Mouse (Mus musculus) liver, adult (tissue): ENCODE data around the gene Fahd1.

Source experiments
- GATA4 ChIP-seq: IDR thresholded peaks from 2 replicates; pipeline ENCODE4 v1.6.1; 2014; ENCODE audit warnings: mild to moderate bottlenecking, low read length; ENCODE audit not compliant: insufficient replicate concordance

The Fahd1 gene

GRCm38 (mm10) chr17:24888862-24889261 lies 38.7 kb upstream of the Fahd1 start:
- TF ChIP-seq GATA4 = no peak

- no peak for TF ChIP-seq GATA4
Measured at GRCm38 (mm10) chr17:24887291-24888080, 37.3 kb upstream of the Fahd1 start.

DNA sequence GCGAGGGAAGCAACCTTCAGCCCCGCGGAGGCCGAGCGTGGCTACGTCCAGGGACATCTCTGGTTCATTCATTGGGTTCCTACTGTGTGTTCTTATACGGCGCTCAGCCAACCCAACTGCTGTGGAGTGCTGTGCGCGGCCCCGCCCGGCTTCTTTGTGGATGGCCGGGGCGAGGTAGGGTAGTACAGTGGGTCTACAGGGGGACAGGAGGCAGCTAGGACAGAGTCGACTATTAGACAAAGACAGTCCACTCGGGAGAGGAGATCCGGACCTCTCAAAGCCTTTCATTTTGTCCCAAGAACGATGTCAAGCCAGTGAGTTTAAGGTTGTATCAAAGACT lies 36.7 kb upstream of the Fahd1 start:
- no peak for TF ChIP-seq GATA4

- no peak; the same call in 1 of the 2 replicates for TF ChIP-seq GATA4
Measured at GRCm38 (mm10) chr17:24886134-24886931, 36.2 kb upstream of the Fahd1 start, which contains the start of the genes Nubp2 and Spsb3. Gene Nubp2, minus strand, starts transcription at chr17:24886349. Gene Spsb3, plus strand, starts transcription at chr17:24886643.

GRCm38 (mm10) chr17:24885356-24886133 lies 35.4 kb upstream of the Fahd1 start:
- TF ChIP-seq GATA4 = no peak

- TF ChIP-seq GATA4 = no peak
Measured at GRCm38 (mm10) chr17:24884391-24884790, 34.2 kb upstream of the Fahd1 start.

- no peak for TF ChIP-seq GATA4
Measured at GRCm38 (mm10) chr17:24881738-24882440, 31.7 kb upstream of the Fahd1 start.

DNA sequence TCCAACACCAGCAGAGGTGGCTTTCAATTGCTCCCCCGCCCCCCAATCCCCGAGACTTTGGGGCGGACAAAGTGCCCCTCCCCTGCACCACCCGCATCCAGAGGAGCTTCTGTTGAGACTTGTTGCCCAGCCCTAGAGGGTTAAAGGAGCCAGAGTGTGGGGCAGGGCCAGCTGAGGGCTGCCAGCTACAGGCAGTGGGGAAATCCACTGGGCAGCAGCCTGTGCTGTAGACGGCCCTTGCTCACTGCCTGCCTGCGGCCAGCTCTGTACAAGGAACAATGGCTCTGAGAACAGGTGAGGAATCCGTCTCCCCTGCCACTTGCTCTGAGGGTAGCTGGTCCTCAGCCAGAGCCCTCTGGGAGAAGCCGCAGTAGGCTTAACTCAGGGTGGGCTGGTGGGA lies 28.4 kb upstream of the Fahd1 start:
- no peak for TF ChIP-seq GATA4

GRCm38 (mm10) chr17:24878117-24878397 lies 27.9 kb upstream of the Fahd1 start:
- TF ChIP-seq GATA4 = no peak

DNA sequence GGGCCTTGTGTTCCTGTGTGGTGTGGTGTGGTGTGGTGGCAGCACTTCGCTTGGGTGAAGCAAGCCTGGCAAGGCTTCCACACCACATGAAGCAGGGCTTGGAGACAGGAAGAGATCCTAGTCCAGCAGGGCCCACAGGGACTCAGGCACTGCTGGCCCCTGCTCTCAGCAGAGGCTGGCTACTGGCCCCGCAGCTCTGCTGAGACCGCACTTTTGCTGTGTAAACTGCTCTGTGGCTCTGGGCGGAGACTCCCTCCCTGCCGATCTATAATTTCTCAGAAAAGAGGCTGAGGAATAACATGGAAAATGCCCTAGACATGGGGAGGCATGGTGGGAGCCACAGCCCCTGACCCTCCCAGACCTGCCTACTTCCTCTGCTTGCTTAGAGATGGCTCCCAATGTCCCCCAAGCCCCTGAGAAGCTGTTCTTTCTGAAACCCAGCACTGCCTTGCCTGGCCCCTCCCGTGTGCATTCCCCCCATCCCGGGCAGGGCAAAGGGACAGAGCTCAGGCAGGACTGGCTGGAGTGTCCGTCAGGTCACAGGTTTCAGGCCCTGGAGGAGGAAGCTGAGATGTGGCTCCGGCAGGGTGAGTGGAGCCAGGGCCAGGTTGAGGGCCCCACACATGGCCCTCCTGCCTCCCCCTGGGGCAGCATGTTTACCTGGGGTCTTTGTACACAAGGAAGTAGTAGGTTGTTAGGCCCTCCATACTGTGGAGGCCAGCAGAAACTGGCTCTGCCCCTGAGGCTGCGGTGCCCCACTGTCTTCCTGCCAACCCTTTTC lies 27.4 kb upstream of the Fahd1 start:
- TF ChIP-seq GATA4 = no peak

GRCm38 (mm10) chr17:24874989-24875388 lies 24.8 kb upstream of the Fahd1 start:
- no peak for TF ChIP-seq GATA4

GRCm38 (mm10) chr17:24874405-24874745 lies 24.2 kb upstream of the Fahd1 start:
- no peak for TF ChIP-seq GATA4

- TF ChIP-seq GATA4 = no peak
Measured at GRCm38 (mm10) chr17:24873695-24874404, 23.7 kb upstream of the Fahd1 start.

GRCm38 (mm10) chr17:24867914-24868313 lies 17.8 kb upstream of the Fahd1 start:
- no peak for TF ChIP-seq GATA4
